Mouse (Mus musculus): ENCODE measurements around the gene Rab3gap1. TPM values are rescaled to one million over a fixed set of nuclear protein-coding genes. Genes with fewer than 3 reads are reported as not detected.

Gene Rab3gap1
- 10 to 100 TPM; 25.0 to 26.6 TPM for total RNA-seq (2021)
- long read RNA-seq, experiment 1, full-length matches to known transcripts, result 23 of 33 reads
- long read RNA-seq, experiment 1, partial matches to known transcripts, result 5 of 33 reads
- long read RNA-seq, experiment 1, other reads (novel, unspliced or antisense), result 5 of 33 reads
- long read RNA-seq, experiment 2, full-length matches to known transcripts, result 43 of 49 reads
- long read RNA-seq, experiment 2, partial matches to known transcripts, result 3 of 49 reads
- long read RNA-seq, experiment 2, other reads (novel, unspliced or antisense), result 3 of 49 reads

GRCm38 (mm10) chr1:127868300-127869261, at the start of gene Rab3gap1:
Gene Rab3gap1 (plus strand): TSS chr1:127868773.
- TF ChIP-seq CTCF (IDR thresholded peaks at IDR 0.05), result no peak
- intact Hi-C loops (cut with DNase I), result loop anchor here (5.0 kb wide), 1 partner anchor 41 kb away; no protein-coding TSS in a partner anchor
- Histone ChIP-seq H3K4me3 (peak within 1 kb of the TSS; percentile 91), H3K27ac (peak within 1 kb of the TSS; percentile 97)
- peak; percentile 94 for DNase-seq

- intact Hi-C loops (cut with DNase I), result loop anchor here (5.0 to 10.0 kb wide), 3 partner anchors 40 to 1007 kb away; partner anchors contain the start of gene Rab3gap1
- peak; percentile 73 for TF ChIP-seq CTCF (IDR thresholded peaks at IDR 0.05)
- DNase-seq, result no peak
- Histone ChIP-seq H3K4me3 (no peak overlapping the region), H3K27ac (no peak overlapping the region)
Measured at GRCm38 (mm10) chr1:127827325-127827724, 41.2 kb upstream of the Rab3gap1 start.

- no peak for TF ChIP-seq CTCF (IDR thresholded peaks at IDR 0.05)
- Histone ChIP-seq H3K27ac (no peak overlapping the region), H3K4me3 (no peak overlapping the region)
- intact Hi-C loops (cut with DNase I), result no loop called here
- DNase-seq, result no peak
Measured at GRCm38 (mm10) chr1:127830215-127830921, 38.2 kb upstream of the Rab3gap1 start.

GRCm38 (mm10) chr1:127833714-127834113, 34.9 kb upstream of the Rab3gap1 start:
- no peak for TF ChIP-seq CTCF (IDR thresholded peaks at IDR 0.05)
- DNase-seq, result no peak
- H3K27ac ChIP-seq, result no peak overlapping the region
- intact Hi-C loops (cut with DNase I), result no loop called here
- no peak overlapping the region for H3K4me3 ChIP-seq

GRCm38 (mm10) chr1:127834202-127834601, 34.4 kb upstream of the Rab3gap1 start:
- H3K27ac ChIP-seq, result no peak overlapping the region
- no peak overlapping the region for H3K4me3 ChIP-seq
- intact Hi-C loops (cut with DNase I), result no loop called here
- no peak for TF ChIP-seq CTCF (IDR thresholded peaks at IDR 0.05)
- no peak for DNase-seq

- no peak for TF ChIP-seq CTCF (IDR thresholded peaks at IDR 0.05)
- no peak overlapping the region for H3K4me3 ChIP-seq
- intact Hi-C loops (cut with DNase I), result no loop called here
- no peak for DNase-seq
- H3K27ac ChIP-seq, result no peak overlapping the region
Measured at GRCm38 (mm10) chr1:127836619-127837018, 32.0 kb upstream of the Rab3gap1 start.

GRCm38 (mm10) chr1:127838602-127839001, 30.0 kb upstream of the Rab3gap1 start:
- intact Hi-C loops (cut with DNase I), result no loop called here
- no peak overlapping the region for H3K4me3 ChIP-seq
- no peak overlapping the region for H3K27ac ChIP-seq
- no peak for TF ChIP-seq CTCF (IDR thresholded peaks at IDR 0.05)
- DNase-seq, result no peak

- TF ChIP-seq CTCF (IDR thresholded peaks at IDR 0.05), result no peak
- no peak overlapping the region for H3K4me3 ChIP-seq
- no peak overlapping the region for H3K27ac ChIP-seq
- intact Hi-C loops (cut with DNase I), result no loop called here
- DNase-seq, result no peak
Measured at GRCm38 (mm10) chr1:127845472-127845871, 23.1 kb upstream of the Rab3gap1 start.

- no peak for DNase-seq
- intact Hi-C loops (cut with DNase I), result no loop called here
- Histone ChIP-seq H3K4me3 (no peak overlapping the region), H3K27ac (no peak overlapping the region)
- no peak for TF ChIP-seq CTCF (IDR thresholded peaks at IDR 0.05)
Measured at GRCm38 (mm10) chr1:127850075-127850610, 18.4 kb upstream of the Rab3gap1 start.

- H3K27ac ChIP-seq, result peak within 1 kb of the TSS; percentile 56
- peak within 1 kb of the TSS; percentile 40 for H3K4me3 ChIP-seq
- peak; percentile 54 for DNase-seq
- intact Hi-C loops (cut with DNase I), result no loop called here
- TF ChIP-seq CTCF (IDR thresholded peaks at IDR 0.05), result no peak
Measured at GRCm38 (mm10) chr1:127854486-127855222, 13.9 kb upstream of the Rab3gap1 start, which contains the start of gene Map3k19. Gene Map3k19 (minus strand): TSS chr1:127855031.

- DNase-seq, result no peak
- intact Hi-C loops (cut with DNase I), result no loop called here
- H3K27ac ChIP-seq, result no peak overlapping the region
- no peak overlapping the region for H3K4me3 ChIP-seq
- no peak for TF ChIP-seq CTCF (IDR thresholded peaks at IDR 0.05)
Measured at GRCm38 (mm10) chr1:127858945-127859648, 9.5 kb upstream of the Rab3gap1 start.
